Mouse (Mus musculus) left cerebral cortex, adult 2 months (tissue): ENCODE data around the gene Erbb2. TPM values are rescaled to one million over a fixed set of nuclear protein-coding genes. Genes with fewer than 3 reads are reported as not detected.

ENCODE experiments used
- DNase-seq, 2 experiments: peaks; one replicate each; pipeline ENCODE4 v3.0.0; 2021 to 2022; ENCODE audit warnings: low spot score in 2 of 2, mixed read lengths in 1 of 2; ENCODE audit errors: extremely low spot score in 1 of 2
- H3K27ac ChIP-seq: fragments of 200-600 bp; 2 replicates; pipeline ENCODE4 v1.8.1; 2022
- H3K4me3 ChIP-seq: fragments of 200-600 bp; 2 replicates; pipeline ENCODE4 v1.8.1; 2022
- CTCF ChIP-seq: fragments of 200-600 bp; IDR thresholded peaks from 2 replicates; pipeline ENCODE4 v1.8.1; 2022; ENCODE audit warnings: antibody characterized with exemption, mild to moderate bottlenecking, moderate library complexity
- intact Hi-C: fragments of 180-260 bp; cut with DNase I; formaldehyde crosslinking; loops from one replicate; pipeline ENCODE4 v1.15.1; 2025
- total RNA-seq, 2 experiments: library from RNA; stranded (reverse); gene quantifications; 2 replicates each; pipeline ENCODE4 v1.2.3; 2021

The Erbb2 gene
- total RNA-seq, 2 experiments from 2014 or later = 1.8 to 1.9 TPM

DNA sequence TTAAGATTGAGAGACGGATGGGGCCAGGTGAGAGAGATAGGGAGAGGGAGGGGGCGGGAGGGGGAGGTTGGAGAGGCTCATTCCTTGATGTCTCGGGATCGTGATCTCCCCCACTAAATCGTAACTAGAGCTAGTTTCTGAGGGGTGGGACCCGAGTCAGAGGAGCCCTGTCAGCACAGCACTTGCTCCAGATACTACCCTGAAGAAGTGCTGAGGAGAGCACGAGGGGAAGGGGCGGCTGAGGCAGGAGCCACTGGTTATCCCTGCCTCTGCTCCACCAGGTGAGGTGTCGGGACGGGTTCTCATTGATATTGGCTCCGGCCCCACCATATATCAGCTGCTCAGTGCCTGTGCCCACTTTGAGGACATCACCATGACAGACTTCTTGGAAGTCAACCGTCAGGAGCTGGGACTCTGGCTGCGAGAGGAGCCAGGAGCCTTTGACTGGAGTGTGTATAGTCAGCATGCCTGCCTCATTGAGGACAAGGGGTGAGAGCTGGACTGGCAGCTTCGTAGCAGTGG is 25.2 kb upstream of the Erbb2 start:
- intact Hi-C loops = no loop called here
- no peak for TF ChIP-seq CTCF

DNA sequence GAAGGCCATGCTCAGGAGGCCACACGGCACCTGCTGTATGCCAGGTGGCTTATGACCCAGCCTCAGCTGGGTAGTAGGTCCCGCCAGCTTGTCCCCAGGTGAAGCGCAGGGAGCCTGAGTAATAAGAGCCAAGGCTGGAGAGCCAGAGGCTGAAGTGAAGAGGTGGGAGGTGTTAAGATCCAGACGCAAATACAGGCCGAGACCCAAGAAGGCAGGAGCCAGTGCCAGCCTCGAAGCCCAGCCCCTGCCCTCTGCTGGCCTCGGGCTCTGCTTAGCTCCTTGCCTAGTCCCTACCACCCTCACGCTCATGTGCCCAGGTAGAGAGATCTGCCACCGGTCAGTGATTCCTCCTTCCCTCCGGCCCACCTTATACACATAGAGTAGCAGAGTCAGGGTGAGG is 24.0 kb upstream of the Erbb2 start:
- DNase-seq = no peak
- intact Hi-C loops = loop anchor here (2.0 kb wide), 1 partner anchor 123 kb away; no protein-coding TSS in a partner anchor
- H3K27ac ChIP-seq = no peak overlapping the region
- TF ChIP-seq CTCF = no peak
- no peak overlapping the region for H3K4me3 ChIP-seq

More for the DNA sequence above, 25.2 kb upstream of the Erbb2 start:
- H3K4me3 ChIP-seq = no peak overlapping the region
- DNase-seq = no peak
- H3K27ac ChIP-seq = no peak overlapping the region

DNA sequence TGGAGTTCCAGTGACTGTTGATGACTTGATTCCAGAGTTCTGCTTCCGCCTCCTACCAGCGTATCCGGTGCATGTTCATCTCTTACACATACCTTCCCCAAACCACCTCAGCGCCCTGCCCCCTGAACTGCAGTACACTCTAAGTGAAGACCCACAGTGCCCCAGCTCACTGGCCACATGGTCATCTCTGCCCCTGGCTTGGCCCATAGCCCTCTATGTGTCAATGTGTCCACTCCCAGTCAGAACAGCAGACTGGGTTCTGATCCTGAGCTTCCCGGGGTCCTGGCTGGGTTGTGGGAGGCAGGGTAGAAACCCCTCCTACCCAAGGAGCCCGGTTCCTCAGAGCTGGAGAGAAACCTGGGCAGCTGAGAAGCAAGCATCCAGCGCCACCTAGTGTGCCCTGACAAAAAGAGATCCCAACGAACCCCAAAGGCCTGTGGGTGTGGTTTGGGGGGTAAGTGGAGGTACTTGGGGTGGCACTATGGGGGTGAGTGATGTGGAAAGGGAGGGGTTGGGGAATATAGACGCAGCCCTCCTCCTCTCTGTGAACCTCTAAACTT is 23.0 kb upstream of the Erbb2 start:
- Histone ChIP-seq H3K27ac (no peak overlapping the region), H3K4me3 (no peak overlapping the region)
- peak; percentile 61 to 64 for DNase-seq
- intact Hi-C loops = loop anchor here (1.0 to 2.0 kb wide), 2 partner anchors 47 to 124 kb away; no protein-coding TSS in a partner anchor
- peak; percentile 75 for TF ChIP-seq CTCF

DNA sequence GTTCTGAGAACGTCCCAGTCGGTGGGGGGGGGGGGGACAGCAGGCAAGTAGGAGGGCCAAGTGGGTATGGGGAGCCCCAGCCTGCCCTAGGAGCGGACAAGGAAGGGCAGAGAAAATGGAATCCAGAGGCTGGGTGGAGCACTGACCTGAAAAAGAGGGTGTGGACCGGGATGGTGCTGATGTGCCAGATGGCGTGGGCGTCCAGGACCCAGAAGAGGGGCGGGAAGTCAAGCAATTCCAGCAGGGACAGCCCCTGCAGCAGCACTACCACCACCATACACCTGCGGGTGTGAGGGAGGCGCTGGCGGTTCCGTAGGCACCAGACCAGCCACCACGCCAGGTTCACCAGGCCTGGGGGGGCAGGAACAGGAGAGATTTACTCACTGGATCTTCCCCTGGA is 22.1 kb upstream of the Erbb2 start:
- Histone ChIP-seq H3K4me3 (no peak overlapping the region), H3K27ac (no peak overlapping the region)
- intact Hi-C loops = no loop called here
- no peak for TF ChIP-seq CTCF
- no peak for DNase-seq

DNA sequence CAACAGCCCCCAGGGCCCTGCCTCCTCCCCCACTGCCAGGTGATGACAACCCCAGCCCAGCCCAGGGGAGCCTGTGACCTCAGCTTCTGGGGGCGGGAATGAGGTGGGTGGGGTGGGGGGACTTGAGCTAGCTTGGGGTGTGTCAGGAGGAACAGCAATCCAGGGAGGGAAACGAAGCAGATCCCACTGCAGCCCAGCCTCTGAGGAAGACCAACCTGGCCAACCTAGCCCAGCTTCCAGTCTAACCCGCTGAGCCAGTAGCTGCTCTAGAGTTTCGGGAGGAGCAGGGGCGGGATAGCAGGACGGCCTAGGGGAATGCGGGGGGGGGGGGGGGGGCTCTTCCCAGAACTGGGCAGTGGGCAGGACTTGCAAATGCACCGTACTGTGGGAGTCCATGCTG is 20.2 kb upstream of the Erbb2 start:
- no peak overlapping the region for H3K4me3 ChIP-seq
- TF ChIP-seq CTCF = no peak
- H3K27ac ChIP-seq = no peak overlapping the region
- intact Hi-C loops = no loop called here
- DNase-seq = no peak

DNA sequence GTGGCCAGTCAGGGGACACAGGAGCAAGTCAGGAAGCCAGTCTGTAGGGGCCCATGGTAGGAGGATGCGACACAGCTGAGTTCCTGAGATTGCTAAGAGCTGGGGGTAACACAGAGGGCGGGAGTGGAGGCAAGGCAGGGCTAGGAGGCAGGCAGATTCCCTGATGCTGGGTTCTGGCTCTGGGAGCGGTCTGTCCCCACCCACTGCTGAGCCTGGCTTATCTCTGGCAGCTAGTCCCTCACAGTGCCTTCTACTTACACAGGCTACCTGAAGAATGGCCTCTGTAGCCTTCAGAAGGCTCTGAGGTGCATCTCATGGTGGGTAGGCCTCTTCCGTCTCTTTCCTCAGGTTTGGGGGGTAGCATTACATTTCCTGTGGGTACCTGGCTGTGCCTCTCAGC is 19.6 kb upstream of the Erbb2 start:
- H3K27ac ChIP-seq = no peak overlapping the region
- intact Hi-C loops = no loop called here
- no peak overlapping the region for H3K4me3 ChIP-seq
- no peak for TF ChIP-seq CTCF
- no peak for DNase-seq

DNA sequence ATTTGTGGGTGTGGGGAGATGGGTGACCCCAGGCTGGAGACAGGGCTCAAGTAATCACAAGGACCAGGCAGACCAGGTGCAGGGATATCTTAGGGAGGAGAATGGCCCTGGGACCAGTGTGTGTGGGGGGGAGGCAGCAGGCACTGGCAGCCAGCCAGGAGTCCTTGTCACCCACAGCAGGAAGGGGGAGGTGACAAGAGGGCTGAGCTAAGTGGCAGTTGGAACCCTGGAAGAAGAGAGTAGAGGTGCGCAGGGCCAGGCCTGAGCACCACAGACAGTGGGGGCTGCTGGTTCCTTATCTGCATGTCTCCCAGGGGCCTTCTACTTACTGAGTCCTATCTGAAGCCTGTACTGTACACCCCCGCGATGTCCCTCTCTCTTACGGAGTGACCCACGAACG is 19.0 kb upstream of the Erbb2 start:
- TF ChIP-seq CTCF = no peak
- Histone ChIP-seq H3K27ac (no peak overlapping the region), H3K4me3 (no peak overlapping the region)
- intact Hi-C loops = no loop called here
- no peak for DNase-seq

DNA sequence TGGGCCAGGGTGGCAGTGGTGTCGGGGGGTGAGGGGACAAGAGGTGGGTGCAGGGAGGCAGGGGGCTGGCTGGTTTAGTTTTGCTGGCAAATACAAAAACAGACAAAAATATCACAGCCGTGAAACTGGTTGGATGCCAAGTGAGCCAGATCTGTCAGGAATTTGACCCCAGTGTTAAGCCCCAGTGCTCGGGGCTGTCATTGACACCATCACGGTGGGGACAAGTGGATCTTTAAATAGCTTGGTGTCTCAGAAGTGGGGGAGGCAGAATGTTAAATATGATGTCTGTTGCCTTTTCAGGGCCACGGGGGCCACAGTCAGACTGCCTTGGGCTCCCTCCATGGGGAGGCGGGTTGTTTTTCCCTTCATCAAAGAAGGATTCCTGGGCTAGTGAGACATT is 18.0 kb upstream of the Erbb2 start:
- intact Hi-C loops = no loop called here
- DNase-seq = no peak
- Histone ChIP-seq H3K4me3 (no peak overlapping the region), H3K27ac (no peak overlapping the region)
- no peak for TF ChIP-seq CTCF

DNA sequence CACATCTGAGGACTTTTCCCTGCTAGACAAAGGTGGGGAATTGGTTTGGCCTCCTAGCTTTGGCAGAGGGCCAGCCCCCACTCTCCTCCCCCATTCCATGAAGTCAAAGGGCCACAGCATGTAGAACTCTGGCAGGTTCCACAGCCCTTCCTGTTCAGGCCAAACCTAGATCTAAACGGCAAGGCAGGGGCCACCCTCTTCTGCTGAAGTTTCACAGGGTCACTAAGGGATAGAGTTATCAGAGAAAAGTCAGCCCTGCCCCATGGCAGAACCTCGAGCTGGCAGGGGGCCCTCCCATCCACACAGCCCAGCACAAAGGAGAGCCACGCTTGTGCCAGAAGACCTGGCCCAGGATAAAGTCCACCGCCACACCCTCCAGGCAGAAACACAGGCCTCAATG is 17.2 kb upstream of the Erbb2 start:
- intact Hi-C loops = no loop called here
- DNase-seq = no peak
- TF ChIP-seq CTCF = no peak
- no peak overlapping the region for H3K4me3 ChIP-seq
- no peak overlapping the region for H3K27ac ChIP-seq

DNA sequence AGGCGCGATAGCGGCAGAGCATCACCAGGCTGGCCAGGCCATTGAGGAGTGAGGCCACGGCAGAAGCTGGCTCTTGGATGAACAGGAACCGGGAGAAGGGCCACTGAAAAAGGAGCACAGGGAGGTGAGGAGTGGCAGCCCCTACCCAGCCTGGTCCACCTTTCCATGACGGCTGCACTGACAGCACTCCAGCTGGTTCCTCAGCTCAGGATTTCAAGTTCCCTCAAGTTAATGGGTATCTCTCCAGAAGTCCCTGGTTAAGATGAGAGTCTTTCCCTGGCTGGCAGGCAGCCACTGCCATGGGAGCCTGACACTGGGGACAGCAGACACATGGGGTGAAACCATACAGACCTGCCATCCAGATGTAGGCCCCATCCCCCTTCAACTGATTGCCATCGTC is 14.3 kb upstream of the Erbb2 start:
- no peak for DNase-seq
- Histone ChIP-seq H3K27ac (no peak overlapping the region), H3K4me3 (no peak overlapping the region)
- no peak for TF ChIP-seq CTCF
- intact Hi-C loops = no loop called here

DNA sequence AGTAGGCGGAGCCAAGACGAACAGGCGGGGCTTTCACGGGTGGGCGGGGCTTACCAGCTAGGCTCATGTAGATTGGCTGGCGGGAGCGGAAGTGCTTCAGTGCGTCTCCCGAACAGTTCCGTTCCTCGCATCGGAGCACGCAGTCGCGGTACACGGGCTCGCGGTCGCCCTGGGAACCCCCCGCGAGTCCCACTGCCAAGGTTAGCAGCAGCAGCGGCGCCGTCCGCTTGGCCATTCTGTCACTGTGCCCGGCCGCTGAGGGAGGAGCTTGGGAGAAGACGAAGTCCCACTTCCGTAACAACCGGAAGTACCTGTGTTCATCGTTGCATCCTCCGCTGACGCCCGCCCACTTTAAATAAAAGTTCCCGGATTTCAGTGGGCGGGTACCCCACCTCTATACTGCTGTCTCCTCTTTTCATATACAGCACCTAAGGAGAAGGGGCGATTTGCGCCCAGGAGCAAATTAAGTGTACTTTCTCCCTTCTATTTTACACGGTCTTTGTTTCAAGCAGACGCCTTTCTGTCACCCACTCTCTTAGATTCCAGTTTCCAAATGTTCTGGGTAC is 12.0 kb upstream of the Erbb2 start, which contains the start of gene Pgap3:
Pgap3 (minus strand) TSS at position 330 of the 566 bp plus-strand sequence.
- TF ChIP-seq CTCF = no peak
- Histone ChIP-seq H3K4me3 (peak within 1 kb of the TSS; percentile 71), H3K27ac (peak within 1 kb of the TSS; percentile 93)
- DNase-seq = peak; percentile 81 to 85
- intact Hi-C loops = no loop called here

DNA sequence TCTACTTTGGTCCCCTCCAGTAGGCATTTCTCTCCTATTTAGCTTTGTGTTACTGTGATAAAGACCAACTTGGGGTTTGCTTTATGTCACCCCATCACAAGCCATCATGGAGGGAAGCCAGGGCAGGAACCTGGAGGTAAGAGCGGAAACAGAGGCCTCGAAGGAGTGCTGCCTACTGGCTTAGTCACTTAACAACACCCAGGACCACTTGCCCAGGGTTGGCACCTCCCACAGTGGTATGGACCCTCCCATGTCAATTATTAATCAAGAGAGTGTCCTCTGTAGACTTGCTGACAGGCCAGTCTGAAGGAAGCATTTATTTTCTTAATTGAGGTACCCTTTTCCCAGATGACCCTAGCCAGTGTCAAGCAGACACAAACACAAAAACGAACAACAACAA is 11.5 kb upstream of the Erbb2 start:
- Histone ChIP-seq H3K27ac (peak overlapping the region; percentile 93), H3K4me3 (peak overlapping the region; percentile 71)
- intact Hi-C loops = no loop called here
- no peak for DNase-seq
- no peak for TF ChIP-seq CTCF

DNA sequence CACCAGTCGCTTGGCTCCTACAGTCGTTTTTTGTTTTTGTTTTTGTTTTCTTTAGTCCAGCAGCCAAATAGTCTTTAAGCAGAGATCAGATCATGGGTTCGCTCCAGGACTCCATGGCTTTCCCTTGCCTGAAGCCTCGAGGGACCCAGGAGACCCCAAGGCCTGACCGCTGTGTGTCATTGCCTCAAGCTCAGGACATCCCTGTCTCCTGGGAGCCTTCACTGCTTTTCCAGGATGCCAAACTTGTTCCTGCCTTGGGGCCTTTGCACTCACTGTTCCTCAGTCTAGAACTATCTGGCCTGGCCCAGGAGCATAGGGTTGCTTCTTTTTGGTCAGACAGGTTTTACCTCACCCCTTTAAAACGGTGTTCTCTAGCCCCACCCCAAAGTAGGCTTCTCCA is 5.6 kb upstream of the Erbb2 start:
- H3K4me3 ChIP-seq = no peak overlapping the region
- no peak for TF ChIP-seq CTCF
- no peak overlapping the region for H3K27ac ChIP-seq
- intact Hi-C loops = no loop called here
- no peak for DNase-seq
